Mouse (Mus musculus): ENCODE results near the gene Fbxo40. TPM values are rescaled to one million over a fixed set of nuclear protein-coding genes. Genes with fewer than 3 reads are reported as not detected.

The Fbxo40 gene
- polyA plus RNA-seq, 1 experiment = 0.01 TPM

DNA sequence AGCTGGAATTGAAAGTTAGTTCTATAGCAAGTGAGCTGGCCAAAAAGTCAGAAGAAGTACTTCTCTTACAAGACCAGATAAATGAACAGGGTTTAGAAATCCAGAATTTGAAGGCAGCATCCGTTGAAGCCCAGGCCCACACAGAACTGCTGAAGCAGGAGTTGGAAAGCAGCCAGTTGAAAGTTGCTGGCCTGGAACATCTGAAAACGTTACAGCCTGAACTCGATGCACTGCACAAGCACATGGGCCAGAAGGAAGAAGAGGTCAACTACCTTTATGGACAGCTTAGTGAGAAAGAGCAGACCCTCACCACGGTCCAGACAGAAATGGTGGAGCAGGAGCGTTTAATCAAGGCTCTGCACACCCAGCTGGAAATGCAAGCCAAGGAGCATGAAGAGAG lies 76.1 kb downstream of the Fbxo40 start:
- H3K4me1 ChIP-seq (ENCODE audit: control insufficient read depth, insufficient read depth, insufficient read length) = no peaks in the 10 kb centered on the region; the same call in 1 of the 2 replicates
- 59% methylated on average over 5 of the region's 5 CpGs for WGBS
- no peaks in the 10 kb centered on the region for H3K27me3 ChIP-seq (ENCODE audit: control insufficient read depth, insufficient read depth, low read length)
- TF ChIP-seq POLR2A (IDR thresholded peaks at IDR 0.05; ENCODE audit: low read depth, low read length) = no peak
- TF ChIP-seq CTCF (IDR thresholded peaks at IDR 0.05; ENCODE audit: extremely low read depth, insufficient read depth, insufficient read length, insufficient replicate concordance) = no peak
- H3K4me3 ChIP-seq (ENCODE audit: extremely low read depth, insufficient read depth, insufficient read length) = no peak overlapping the region
- DNase-seq (ENCODE audit: low read depth in 1 of 2, low spot score in 2 of 2) = no peak
- peaks cover 21% of the 10 kb centered on the region for H3K36me3 ChIP-seq (ENCODE audit: control insufficient read depth, insufficient read depth, low read length)
- H3K27ac ChIP-seq (ENCODE audit: insufficient read depth, low read length) = no peak overlapping the region

Other genes starting within 250 kb of the Fbxo40 start
- gene Slc15a2, start 205.5 kb downstream of the Fbxo40 start, polyA plus RNA-seq (2012; rRNA removed) = 1.2 and 2.1 TPM in 2 replicates
- 1.1 and 1.3 TPM in 2 replicates for gene Iqcb1, start 162.1 kb downstream of the Fbxo40 start, polyA plus RNA-seq (2012; rRNA removed)
- 1.9 and 2.1 TPM in 2 replicates for gene Eaf2, start 115.5 kb downstream of the Fbxo40 start, polyA plus RNA-seq (2012; rRNA removed)
- 21.8 and 31.8 TPM in 2 replicates for gene Golgb1, start 115.3 kb downstream of the Fbxo40 start, polyA plus RNA-seq (2012; rRNA removed)
- gene Hcls1, start 55.5 kb downstream of the Fbxo40 start, polyA plus RNA-seq (2012; rRNA removed) = 114 and 126 TPM in 2 replicates
- 0.53 and 0.55 TPM in 2 replicates for gene Polq, start 21.3 kb upstream of the Fbxo40 start, polyA plus RNA-seq (2012; rRNA removed)

All from spleen, adult 2 months (tissue).